Mouse (Mus musculus): ENCODE data around the gene Lmf1.

The Lmf1 gene

DNA sequence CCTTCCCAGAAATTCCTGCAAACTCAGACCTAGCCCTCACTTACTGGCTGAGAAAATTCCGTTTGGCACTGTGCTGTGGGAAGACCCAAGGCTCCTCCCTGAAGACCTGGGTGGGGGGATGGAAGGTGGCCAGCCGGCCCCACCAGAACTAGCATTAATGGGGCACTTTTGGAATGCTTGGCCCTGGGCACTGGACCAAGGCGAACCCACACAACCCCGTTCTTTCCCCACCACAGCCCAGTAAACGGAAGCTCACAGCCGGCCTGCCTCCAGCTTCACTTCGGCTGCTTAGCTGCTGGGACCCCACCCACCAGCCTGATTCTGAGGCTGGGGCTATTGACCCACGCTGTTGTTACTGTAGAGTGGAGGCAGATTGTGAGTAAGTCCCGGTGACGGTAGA, 10.7 kb upstream of the Lmf1 start:
- peak in 1 of 2 experiments; percentile 34 for DNase-seq (ENCODE audit: low spot score in 2 of 2)

DNA sequence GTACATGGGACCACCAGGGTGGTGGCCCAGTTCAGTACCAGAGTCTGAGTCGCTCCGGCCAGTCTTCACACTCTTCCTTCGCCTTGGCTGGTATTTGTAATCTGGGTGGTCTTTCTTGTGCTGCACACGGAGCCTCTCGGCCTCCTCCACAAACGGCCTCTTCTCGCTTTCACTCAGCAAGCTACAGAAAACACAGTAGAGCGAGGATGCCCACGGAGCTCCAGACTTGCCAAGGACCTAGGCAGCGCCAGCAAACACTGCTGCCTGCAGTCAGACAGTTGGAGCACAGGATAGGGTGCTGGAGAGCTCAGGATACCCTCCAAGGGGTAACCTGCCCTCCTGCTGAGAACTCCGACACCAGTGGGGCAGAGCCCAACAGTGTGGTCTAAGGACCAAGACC, 10.0 kb upstream of the Lmf1 start:
- no peak for DNase-seq (ENCODE audit: low spot score in 2 of 2)

DNA sequence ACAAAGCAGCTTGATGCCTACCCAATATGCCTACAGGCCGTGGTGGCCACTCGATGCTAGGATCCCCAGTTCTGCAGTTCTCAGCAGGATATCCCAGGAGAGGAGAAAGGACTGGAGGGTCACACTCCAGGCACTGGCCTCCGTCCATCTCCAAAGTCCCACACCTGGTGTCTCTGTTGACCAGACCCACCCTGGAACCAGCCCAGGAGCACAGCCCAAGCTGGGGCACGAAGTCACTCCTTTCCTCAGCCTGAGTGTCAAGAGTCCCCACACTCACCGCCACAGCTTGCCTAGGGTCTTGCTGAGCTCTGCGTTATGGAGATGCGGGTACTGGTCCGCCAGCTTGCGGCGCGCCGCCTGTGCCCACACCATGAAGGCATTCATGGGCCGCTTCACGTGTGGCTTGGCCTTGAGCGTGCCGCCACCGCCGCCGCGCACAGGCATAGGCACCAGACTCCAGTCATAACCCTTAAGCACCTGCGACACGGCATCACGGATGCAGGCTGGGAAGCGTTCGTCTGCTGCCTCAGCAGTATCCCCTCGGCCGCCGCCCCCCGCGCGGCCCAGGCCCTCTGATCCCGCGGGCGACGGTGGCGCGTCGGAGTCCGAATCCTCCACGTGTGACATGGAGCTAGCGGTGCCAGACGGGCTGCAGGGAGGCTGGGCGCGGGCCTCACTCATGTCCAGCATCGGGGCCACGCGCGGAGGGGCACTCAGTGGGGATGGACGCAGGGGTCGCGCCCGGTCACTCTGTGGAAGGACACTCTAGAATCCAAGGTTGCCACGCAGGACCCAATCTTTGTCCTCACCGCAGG, 8.8 kb upstream of the Lmf1 start:
- no peak for DNase-seq (ENCODE audit: low spot score in 2 of 2)

DNA sequence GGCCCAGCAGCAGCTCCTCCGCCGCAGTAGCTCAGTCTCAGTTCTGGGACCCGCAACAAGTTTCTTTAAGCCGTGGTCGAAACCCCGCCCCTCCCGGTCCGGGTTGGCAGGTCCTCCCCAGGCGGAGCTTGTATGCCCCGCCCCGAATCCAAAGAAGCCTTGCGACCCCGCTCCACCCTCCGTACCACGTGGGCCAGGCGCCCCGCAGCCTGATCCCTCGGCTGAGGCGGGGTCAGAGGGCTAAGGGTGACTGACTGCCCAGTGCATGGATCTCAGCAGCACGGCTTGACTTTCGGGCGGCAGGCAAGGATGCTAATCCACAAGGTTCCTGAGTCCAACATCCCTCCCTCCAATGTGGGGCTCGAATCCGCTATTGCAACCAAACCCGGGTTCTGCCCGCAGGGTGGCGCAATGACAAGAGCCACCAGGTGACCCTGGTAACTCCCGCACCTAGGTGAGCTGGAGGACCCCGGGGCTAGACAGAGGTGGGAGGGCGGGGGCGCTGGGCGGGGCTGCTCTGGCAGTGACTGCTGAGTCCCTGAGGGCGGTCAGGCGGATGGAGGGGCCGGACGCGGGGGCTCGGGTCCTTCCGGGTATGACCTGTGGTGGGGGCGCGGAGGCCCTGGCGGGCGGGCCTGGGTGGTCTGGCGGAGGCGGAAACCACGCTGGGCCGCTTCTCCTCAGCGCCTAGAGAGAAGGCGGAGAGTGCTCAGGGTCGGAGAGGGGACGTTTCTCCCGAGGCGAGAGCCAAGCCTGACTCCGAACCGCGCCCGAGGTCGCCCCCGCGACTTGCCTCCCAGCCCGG, 8.0 kb upstream of the Lmf1 start, which contains the start of gene Sox8:
Gene Sox8, minus strand, starts transcription at position 39 of the 805 bp plus-strand sequence.
- peak; percentile 70 to 78 for DNase-seq (ENCODE audit: low spot score in 2 of 2)

DNA sequence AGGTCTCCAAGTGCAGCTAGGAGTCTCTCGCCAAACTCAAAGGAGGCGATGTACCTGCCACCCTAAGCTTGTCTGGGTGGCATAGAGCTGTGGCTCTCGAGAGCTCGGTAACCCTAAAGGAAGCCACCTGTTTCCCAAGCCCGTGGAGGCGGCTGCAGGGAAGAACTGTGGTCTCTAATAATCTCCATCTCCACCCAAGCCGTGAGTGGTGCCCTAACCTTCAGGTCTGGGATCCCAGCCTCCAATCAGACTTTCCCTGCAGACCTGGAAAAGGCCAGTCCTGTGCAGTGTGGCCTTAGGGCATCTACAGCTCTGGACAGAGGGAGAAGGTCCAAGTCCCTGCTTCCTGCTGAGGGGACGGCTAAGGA, 7.4 kb upstream of the Lmf1 start:
- DNase-seq (ENCODE audit: low spot score in 2 of 2), result no peak

DNA sequence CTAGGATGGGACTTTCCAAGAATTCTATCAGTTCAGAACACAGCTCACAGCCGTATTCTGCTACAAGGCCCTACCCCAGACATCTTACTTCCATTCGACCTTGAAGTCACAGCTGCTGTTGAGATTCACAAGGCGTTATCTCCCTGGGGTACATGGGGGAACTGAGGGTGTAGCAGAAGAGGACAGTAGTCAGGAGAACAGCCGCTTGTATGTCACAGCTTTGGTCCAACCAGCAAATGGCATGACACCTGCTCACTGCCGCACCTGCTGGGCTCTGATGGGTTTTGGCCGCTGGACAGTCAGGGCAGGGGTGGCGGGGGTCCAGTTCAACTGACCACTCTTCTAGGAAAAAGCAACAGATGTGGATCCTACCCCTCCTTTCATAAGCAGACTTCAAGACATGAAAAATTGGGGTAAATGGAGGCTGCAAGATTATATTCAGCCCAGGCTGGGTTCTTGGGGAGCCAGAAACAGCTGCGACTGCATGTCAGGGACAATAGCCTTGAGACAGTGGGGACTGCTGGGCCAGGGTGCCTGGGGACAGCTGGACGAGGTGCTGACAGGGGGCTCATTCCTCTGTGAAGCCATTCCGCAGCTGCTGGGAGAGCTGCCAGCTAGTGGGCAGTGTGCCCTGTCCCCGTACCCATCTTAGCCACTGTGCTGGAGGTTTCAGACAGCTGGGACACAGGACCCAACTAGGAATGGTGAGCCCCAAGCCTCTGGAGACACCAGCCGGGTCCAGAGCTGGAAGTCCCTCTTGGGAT, 3.5 kb upstream of the Lmf1 start:
- DNase-seq (ENCODE audit: low spot score in 2 of 2), result no peak

DNA sequence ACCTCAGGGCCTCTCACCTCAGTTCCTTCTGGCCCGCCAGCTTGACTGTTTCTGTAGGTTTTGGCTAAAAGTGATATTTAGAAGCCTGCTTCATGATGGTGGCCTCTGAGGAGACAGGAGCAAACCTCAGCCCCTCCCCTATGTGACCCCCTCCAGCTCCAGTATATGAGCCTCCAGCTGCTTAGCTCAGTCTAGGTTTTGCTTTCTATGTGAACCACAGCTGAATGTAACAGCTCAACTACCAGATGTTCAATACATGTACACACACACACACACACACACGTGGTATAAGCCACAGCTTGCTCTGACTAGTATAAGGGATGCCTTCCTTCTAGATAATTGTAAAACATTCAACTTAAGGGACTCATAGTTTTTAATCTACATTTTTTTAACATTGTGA, 2.9 kb upstream of the Lmf1 start:
- no peak for DNase-seq (ENCODE audit: low spot score in 2 of 2)

DNA sequence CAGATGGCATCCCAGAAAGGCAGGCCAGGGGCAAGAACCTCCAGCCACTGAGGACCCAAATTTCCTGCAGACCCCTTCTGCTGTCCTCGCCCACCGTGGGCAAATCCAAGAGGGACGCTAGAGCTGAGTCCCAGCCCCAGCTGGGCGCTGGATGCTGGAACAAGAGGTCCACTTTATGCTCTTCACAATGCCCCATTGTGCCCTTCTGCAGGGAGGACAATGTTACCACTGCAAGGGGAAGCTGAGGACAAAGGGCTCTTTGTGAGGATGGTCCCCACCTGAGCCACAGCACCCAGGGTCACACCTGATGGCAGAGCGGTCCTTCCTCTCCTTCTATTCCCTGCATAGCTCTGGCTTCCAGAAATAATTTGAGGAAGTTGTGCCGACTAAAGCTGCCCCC, 1.6 kb upstream of the Lmf1 start:
- no peak for DNase-seq (ENCODE audit: low spot score in 2 of 2)

DNA sequence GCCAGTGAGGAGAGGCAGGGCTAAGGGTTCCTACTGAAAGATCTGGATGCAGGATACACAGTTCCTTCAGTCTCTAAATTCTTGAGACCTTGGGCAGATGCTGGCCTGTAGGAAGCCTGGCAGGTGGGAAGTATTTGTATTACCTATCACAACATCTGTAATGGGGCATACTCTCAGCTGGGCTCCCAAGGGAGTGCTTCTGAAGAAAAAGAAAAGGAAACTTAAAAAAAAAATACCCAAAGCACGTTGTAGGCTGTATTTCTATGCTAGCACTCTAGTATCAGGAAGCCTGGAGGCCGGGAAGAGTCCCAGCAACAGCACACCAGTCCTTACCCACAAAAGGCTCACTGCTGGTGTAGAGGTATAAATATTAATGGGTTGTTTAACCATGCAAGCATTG, 1.2 kb upstream of the Lmf1 start:
- no peak for DNase-seq (ENCODE audit: low spot score in 2 of 2)

DNA sequence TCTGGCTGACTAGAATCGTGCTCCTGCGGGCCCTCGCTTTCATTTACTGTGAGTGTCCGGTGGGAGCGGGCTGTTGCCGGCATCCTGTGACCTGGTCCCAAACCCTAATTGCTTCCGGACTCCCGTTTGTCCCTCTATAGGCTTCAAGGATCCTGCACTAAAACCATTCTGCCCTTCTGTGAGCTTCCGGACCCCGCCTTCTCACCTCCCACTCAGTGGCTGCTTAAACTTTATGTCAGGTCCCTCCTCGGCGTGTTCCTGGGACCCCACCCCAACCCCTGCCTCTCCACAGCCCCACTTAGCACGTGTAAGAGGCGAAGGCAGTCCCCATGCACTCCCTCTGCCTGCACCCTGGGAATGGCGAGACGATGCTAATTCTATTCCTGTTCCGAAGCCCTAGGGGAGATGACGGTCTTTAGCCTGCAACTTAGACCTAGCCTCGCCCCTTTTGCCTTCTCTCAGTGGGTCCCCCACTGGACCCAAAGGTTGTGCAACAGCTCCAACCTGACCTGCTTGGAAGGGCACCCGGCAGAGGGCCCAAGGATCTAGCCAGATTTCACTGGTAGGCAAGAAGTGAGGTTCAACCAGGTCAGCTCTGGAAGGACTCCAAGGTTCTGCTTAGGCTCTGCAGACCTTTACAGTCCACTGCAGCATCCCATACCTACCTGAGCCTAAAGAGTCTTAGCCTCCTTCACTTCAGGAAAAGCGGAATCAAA, 605 bp downstream of the Lmf1 start:
- no peak for DNase-seq (ENCODE audit: low spot score in 2 of 2)

DNA sequence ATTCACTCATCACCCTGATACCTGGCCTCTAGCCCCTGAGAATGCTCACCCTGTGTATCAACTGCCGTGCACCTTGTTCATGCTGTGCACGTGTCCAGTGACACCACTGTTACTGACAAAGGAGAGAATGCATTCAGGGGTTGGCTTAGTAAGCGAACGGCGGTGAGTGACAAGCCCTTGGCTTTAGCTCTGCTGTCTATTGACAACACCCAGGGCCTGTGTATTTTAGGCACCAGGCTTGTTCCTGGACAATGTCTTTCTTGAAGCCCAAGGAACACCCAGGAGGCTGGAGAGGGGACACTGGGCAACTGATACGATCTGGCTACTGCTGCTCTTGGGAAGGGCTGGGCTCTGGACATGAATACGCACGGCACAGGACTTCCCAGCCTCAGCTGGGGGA, 3.2 kb downstream of the Lmf1 start:
- DNase-seq (ENCODE audit: low spot score in 2 of 2), result no peak

DNA sequence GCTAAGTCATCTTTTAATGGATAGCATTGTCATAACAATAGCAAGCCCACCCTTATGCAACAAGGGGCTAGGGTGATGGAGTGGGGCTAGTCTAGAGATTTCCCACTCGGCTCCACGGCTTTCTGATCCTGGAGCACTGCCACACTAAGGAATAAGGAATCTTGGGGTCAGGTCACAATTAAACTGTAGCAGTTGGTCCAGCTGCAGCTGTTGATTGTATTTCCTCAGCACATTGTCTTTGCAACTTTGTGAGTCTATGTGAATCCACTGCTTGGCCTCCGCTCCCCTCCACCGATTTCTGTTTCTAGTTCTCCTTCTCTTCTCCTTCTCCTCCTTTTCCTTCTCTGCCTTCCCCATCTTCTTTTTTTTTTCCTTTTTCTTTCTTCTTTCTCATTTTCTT, 4.2 kb downstream of the Lmf1 start:
- no peak for DNase-seq (ENCODE audit: low spot score in 2 of 2)

DNA sequence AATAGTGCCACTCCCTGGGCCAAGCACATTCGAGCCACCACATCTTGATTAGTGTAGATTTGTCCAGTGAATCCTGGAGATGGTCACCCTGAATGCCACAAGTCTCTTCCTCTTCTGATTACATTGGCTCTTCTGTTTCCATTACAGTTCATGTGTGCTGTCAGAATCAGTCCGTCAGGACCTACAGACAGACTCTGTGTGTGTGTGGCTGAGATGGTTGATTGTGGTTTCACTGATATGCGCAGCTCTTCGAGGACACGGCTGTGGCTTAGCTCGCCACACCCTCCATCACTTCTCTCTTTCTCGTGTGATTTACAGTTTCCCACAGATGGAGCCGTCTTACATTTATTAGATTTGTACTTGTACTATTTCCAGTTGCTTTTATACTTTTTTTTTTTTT, 5.0 kb downstream of the Lmf1 start:
- DNase-seq (ENCODE audit: low spot score in 2 of 2), result no peak

DNA sequence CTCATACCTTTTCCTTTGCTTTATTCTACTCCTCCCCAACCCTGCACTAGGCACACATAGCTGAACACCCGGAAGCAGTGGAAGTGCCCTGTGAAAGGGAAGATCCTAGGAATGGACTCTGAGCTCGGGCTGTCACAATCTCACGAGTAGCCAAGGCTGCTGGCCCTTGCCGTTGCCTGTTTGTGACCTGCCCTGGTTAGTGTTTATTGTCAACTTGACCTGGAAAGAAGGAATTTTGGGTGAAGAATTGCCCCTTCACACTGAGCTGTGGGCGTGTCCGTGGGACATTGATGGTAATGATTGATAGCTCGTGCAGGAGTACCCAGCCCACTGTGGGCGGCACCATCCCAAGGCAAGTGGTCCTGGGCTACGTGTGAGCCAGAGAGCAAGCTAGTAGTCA, 5.8 kb downstream of the Lmf1 start:
- no peak for DNase-seq (ENCODE audit: low spot score in 2 of 2)

DNA sequence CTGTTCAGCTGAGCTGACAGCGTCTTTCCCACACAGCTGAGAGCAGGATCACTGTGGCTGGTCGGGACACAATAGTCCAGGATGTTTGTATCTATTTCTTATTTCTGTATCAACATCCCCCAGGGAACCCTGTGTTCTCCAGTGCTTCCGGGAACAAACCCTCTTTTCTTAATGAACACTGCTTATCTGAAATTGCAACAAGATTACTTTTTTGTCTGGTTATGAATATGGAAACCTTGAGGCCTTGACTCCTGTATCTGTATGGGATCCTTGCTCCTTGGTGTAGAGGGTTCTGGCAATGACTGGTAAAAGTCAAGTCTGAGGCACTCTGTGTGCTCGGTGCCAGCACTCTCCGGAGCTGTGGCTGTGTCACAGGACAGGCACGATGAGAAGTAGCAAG, 11.2 kb downstream of the Lmf1 start:
- no peak for DNase-seq (ENCODE audit: low spot score in 2 of 2)

DNA sequence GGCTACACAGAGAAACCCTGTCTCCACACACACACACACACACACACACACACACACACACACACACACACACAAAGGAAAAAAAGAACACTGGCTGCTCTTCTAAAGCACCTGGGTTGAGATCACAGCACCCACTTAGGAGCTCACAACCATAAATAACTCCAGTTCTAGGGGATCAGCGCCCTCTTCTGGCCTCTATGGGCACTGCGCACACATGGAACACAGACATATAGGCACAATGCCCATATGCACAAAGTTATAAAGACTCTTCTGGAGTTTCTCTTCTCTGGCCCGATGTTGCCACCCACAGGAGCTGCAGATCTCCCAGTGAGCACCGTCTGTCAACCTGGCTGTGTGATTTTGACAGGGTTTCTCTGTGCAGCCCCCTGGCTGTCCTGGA, 12.1 kb downstream of the Lmf1 start:
- no peak for DNase-seq (ENCODE audit: low spot score in 2 of 2)

DNA sequence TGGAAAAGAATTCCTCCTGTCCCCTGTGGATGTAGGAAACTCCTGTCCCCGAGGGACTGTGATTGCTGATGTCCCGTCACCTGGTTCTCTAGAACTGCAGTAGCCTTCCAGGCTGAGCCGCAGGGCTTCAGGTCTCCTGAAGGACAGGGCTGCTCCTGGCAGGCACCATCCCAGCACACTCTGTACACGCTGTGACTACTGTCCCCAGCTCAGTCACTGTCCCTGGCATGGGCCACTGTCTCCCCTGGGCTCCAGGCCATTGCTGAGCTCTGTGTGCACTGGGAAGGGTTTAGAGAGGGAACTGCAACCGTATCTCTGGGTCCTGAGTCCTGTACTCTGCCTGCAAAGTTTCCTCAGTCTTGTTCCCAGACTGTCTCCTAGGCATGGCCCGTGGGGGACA, 13.5 kb downstream of the Lmf1 start:
- no peak for DNase-seq (ENCODE audit: low spot score in 2 of 2)

DNA sequence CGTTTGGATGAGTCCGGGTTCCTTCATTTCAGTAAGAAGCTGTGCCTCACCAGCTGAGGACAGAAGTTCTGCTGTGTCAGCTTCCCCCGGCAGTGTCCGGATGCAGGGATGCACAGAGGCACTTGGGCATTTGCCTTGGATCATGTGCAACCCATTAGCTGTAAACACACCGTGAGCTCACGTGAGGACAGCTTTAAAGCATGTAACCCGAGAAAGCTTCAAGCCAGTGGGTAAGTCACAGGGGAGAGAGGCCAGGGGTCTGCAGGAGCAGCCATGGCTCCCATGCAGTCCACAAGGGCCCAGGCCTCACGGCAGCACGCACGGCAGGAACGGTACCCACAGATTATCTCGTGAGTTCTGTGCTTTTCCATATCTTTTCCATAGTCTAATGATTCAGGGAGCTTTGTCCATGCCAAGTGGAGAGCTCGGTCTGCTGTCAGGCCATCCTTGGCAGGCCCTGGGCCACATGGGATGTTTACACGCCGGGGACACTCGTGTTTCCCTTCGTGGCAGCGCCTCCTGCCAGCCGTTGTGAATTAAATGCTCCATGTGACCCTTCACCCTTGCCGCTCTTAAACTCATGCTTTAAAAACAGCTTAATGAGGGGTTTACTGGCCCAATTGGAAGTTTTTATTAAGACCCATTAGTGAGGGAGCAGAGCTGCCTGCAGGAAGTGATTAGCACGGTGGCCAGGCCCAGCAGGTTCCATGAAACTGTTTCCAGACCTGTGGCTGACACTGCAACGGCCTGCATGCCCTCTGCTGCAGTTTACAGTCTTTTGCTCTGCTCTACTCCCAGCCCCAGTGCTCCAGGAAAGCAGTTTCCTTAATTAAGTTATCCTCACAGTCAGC, 14.8 kb downstream of the Lmf1 start:
- no peak for DNase-seq (ENCODE audit: low spot score in 2 of 2)

DNA sequence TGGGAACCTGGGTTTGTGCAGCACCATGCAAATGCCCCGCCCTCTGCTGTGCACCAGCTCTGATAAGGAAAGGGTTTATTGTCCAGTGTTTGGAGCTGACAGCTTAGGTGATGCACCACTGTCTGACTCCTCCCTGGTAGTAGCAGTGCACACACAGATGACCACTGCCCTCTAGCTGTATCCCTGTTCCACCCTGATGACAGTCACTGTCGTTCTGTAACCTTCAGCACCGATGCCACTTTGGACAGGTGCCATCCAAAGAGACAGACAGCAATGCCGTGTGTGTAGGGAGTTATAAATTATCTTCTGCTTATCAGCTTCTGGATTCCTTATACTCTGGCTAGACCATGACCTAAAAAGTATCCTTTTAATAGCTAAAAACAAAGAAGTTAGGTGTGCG, 16.6 kb downstream of the Lmf1 start:
- no peak for DNase-seq (ENCODE audit: low spot score in 2 of 2)

DNA sequence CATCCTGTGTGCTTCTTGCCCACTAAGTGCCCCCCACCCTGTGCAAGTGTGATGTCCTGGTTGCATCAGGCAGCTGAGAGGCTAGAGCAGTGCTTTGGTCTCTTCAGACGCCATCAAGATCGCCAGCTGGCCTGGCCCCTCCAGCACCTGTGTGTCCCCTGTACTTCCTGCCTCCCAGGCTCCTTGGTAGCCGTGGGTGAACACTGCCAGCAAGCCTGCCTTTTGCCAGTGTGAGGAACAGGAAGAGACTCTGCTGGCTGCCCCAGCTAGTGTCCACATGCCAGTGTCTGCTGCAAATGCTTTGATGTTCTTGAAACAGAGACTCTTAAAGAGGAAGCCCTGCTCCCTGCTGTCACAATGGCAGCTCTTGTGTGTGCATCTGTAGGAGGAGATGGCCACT, 18.7 kb downstream of the Lmf1 start:
- DNase-seq (ENCODE audit: low spot score in 2 of 2), result no peak

DNA sequence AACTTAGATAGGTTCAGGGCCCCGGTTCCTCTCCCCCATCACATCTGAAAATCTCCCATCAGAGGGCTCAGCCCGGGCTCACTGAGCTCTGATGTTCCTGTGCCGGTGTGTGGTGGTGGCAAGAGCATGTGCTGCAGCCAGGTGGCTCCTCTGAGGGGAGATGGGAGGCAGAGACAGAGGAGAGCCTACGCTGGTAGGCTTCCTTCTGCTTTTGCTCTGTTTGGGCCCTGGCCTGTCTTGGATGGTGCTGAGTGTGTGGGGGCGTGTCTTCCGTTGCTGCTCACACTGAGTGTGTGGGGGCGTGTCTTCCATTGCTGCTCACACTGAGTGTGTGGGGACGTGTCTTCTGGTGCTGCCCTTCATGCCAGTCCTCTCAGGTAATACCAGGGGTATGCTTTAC, 23.5 kb downstream of the Lmf1 start:
- DNase-seq (ENCODE audit: low spot score in 2 of 2), result no peak

Measured in cerebellum, postnatal 4 days (tissue).